Mouse (Mus musculus) liver, embryonic 13.5 days (tissue): ENCODE measurements at regions not wholly inside any gene's neighbourhood (a gene's known extent, or its start where the extent isn't known, plus 50 kb on each side); places are given as distances from the start of the nearest gene placed in this dataset.
A peak's percentile ranks its signal among the peaks of the same experiment; 100 is the strongest.

ENCODE experiments used
- ATAC-seq: fragments of 200-750 bp; cut with Nextera tagmentation; 2 replicates; pipeline ENCODE4 v1.8.0; 2017; ENCODE audit warnings: low read depth, mild to moderate bottlenecking, moderate number of reproducible peaks, moderate library complexity
- DNase-seq: peaks from one replicate; pipeline ENCODE4 v3.0.0; 2022
- H3K27ac ChIP-seq: fragments of 300-500 bp; sonication (generic); 2 replicates; pipeline ENCODE4 v1.5.1; 2015; ENCODE audit warnings: moderate library complexity, mild to moderate bottlenecking, inconsistent platforms
- H3K27me3 ChIP-seq: fragments of 300-500 bp; sonication (generic); 2 replicates; pipeline ENCODE4 v1.6.1; 2015; ENCODE audit warnings: mild to moderate bottlenecking, inconsistent platforms
- H3K36me3 ChIP-seq: fragments of 300-500 bp; sonication (generic); 2 replicates; pipeline ENCODE4 v1.6.1; 2015; ENCODE audit warnings: mild to moderate bottlenecking, inconsistent platforms
- H3K4me1 ChIP-seq: fragments of 300-500 bp; sonication (generic); replicated peaks from 2 replicates; pipeline ENCODE4 v1.6.1; 2015; ENCODE audit warnings: inconsistent platforms
- H3K4me2 ChIP-seq: fragments of 300-500 bp; sonication (generic); 2 replicates; pipeline ENCODE4 v1.6.1; 2015; ENCODE audit warnings: inconsistent platforms, mild to moderate bottlenecking, moderate library complexity
- H3K4me3 ChIP-seq: fragments of 300-500 bp; sonication (generic); replicated peaks from 2 replicates; pipeline ENCODE4 v1.5.1; 2015; ENCODE audit warnings: mild to moderate bottlenecking, inconsistent platforms
- H3K9ac ChIP-seq: fragments of 300-500 bp; sonication (generic); 2 replicates; pipeline ENCODE4 v1.6.1; 2015; ENCODE audit warnings: mild to moderate bottlenecking, inconsistent platforms
- H3K9me3 ChIP-seq: fragments of 300-500 bp; sonication (generic); replicated peaks from 2 replicates; pipeline ENCODE4 v1.6.1; 2016; ENCODE audit warnings: inconsistent platforms
- WGBS: fragments of 180-500 bp; shearing (Covaris S2); methylation state at CpG from one replicate; pipeline ENCODE4 v1.1.7; 2015; ENCODE audit not compliant: insufficient replicate concordance; 5-methylcytosine and 5-hydroxymethylcytosine counted together

GRCm38 (mm10) chr14:97068313-97068712 is 549.4 kb upstream of the Klhl1 start:
- ATAC-seq (no peak), DNase-seq (no peak)
- no peaks in the 10 kb centered on the region for H3K4me1 ChIP-seq
- no peak overlapping the region for H3K4me2 ChIP-seq
- no peaks in the 10 kb centered on the region for H3K36me3 ChIP-seq
- no peak overlapping the region for H3K4me3 ChIP-seq
- H3K27ac ChIP-seq = no peak overlapping the region
- no peak overlapping the region for H3K9ac ChIP-seq
- H3K9me3 ChIP-seq = no peaks in the 10 kb centered on the region
- WGBS = 63% methylated on average over 5 of the region's 5 CpGs
- no peaks in the 10 kb centered on the region for H3K27me3 ChIP-seq

DNA sequence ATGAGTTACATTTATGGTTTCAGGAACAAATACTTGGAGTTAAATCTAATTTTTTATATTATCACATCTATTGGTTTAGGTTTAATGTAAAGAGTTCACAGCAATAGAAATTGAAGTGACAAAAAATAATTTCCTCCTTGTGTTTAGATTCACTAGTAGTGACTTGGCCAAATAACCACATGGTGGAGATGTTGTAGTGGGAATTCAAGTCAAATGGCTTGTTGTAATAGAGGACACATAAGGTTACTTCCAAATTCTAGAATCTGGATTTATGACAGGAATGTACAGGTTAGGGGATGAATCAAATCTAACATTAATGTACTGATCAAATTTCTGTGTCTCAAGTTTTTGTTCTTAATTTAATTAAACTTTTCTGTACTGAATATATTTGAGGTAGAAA is 526.4 kb upstream of the Klhl1 start:
- DNase-seq (no peak), ATAC-seq (no peak)
- no peaks in the 10 kb centered on the region for H3K27me3 ChIP-seq
- no peak overlapping the region for H3K9ac ChIP-seq
- H3K4me3 ChIP-seq = no peak overlapping the region
- H3K4me2 ChIP-seq = no peak overlapping the region
- H3K4me1 ChIP-seq = no peaks in the 10 kb centered on the region
- H3K9me3 ChIP-seq = no peaks in the 10 kb centered on the region
- no peak overlapping the region for H3K27ac ChIP-seq
- H3K36me3 ChIP-seq = no peaks in the 10 kb centered on the region

DNA sequence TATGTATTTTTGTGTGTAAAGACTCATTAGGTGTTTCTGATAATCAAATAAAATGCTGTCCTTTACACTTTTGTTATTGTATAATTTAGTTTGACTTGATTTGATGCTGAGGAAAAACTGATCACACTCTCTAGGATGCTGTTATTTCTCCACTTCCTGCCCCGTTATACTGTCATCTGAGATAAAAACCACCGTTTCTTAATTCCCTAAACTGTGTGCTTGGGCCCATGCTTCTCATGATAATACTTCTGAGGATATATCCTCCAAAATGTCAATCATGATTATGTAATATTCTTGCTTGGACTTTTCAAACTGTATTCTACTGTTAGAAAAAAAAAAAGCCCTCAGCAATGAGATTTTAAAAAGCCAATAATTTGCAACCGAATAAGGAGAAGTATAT is 520.9 kb upstream of the Klhl1 start:
- Histone ChIP-seq H3K27ac (no peak overlapping the region), H3K4me1 (no peaks in the 10 kb centered on the region), H3K9me3 (no peaks in the 10 kb centered on the region), H3K27me3 (no peaks in the 10 kb centered on the region), H3K9ac (no peak overlapping the region), H3K4me3 (no peak overlapping the region), H3K36me3 (no peaks in the 10 kb centered on the region), H3K4me2 (no peak overlapping the region)
- 40% methylated on average over 3 of the region's 3 CpGs for WGBS
- ATAC-seq (no peak), DNase-seq (no peak)

DNA sequence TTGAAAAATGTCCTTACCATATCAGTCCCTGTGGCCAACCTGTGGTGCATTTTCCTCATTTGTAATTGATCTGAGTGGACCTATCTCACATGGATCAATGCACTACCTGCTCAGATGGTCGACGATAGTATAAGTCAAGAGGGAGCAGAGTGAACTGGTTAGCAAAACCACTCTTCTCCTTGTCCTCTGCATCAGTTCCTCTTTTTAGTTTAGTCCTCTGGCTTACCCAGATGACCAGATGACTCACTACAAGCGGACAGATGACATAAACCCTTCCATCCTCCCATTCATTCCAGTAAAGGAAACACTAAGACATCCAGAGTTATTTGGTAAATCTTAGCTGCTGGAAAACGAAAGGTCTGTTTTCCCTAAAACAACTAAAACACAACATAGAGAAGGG is 509.6 kb upstream of the Klhl1 start:
- no peak overlapping the region for H3K9ac ChIP-seq
- DNase-seq (no peak), ATAC-seq (no peak)
- H3K4me1 ChIP-seq = no peaks in the 10 kb centered on the region
- H3K4me2 ChIP-seq = no peak overlapping the region
- no peaks in the 10 kb centered on the region for H3K9me3 ChIP-seq
- no peak overlapping the region for H3K4me3 ChIP-seq
- 41% methylated on average over 4 of the region's 4 CpGs for WGBS
- H3K27ac ChIP-seq = no peak overlapping the region
- no peaks in the 10 kb centered on the region for H3K27me3 ChIP-seq
- H3K36me3 ChIP-seq = no peaks in the 10 kb centered on the region

DNA sequence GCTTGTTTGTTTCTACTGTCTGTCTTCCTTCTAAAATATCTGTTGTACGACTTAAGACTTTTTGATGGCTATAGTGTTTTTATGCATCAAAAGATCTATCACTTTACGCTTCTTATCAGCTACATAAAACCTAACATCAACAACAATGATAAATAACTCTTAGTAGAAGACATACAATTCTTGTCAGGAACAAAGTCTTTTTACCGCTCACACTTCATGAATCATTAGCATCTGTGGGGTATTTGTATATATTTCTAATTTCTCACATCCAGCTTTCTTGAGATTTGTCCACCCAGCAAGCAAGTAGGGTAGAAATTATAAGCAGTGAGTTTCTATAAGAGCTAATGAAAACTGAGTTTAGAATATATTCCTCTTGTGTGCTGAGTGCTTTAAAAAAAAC is 487.4 kb upstream of the Klhl1 start:
- Histone ChIP-seq H3K4me3 (no peak overlapping the region), H3K27ac (no peak overlapping the region), H3K36me3 (no peaks in the 10 kb centered on the region), H3K4me2 (no peak overlapping the region), H3K9ac (no peak overlapping the region), H3K4me1 (no peaks in the 10 kb centered on the region), H3K27me3 (no peaks in the 10 kb centered on the region), H3K9me3 (no peaks in the 10 kb centered on the region)
- no peak for DNase-seq
- WGBS = 75% methylated on average over 3 of the region's 3 CpGs
- ATAC-seq = no peak

DNA sequence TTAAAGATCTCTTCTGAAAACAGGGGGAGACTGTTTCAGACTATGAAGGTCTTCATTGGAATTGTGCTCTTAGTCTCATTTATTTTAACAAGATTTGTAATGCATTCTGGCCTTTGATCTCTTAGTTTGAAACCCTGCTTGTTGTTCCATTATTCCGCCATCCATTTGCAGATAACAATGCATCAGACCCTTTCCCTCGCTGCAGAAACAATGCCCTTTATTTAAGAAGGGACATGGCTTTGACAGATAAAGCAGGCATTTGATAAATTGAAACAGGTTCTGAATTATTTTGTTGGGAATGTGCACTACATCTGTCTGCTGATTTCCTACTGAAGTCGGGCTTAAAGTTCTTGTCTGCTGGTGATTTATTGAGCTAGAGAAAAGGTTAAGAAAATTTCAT is 476.2 kb upstream of the Klhl1 start:
- Histone ChIP-seq H3K27ac (no peak overlapping the region), H3K27me3 (no peaks in the 10 kb centered on the region), H3K4me3 (no peak overlapping the region), H3K9me3 (no peaks in the 10 kb centered on the region), H3K4me1 (no peaks in the 10 kb centered on the region), H3K9ac (no peak overlapping the region), H3K4me2 (no peak overlapping the region), H3K36me3 (no peaks in the 10 kb centered on the region)
- ATAC-seq (no peak), DNase-seq (no peak)
- WGBS = 35% methylated on average over 3 of the region's 3 CpGs

DNA sequence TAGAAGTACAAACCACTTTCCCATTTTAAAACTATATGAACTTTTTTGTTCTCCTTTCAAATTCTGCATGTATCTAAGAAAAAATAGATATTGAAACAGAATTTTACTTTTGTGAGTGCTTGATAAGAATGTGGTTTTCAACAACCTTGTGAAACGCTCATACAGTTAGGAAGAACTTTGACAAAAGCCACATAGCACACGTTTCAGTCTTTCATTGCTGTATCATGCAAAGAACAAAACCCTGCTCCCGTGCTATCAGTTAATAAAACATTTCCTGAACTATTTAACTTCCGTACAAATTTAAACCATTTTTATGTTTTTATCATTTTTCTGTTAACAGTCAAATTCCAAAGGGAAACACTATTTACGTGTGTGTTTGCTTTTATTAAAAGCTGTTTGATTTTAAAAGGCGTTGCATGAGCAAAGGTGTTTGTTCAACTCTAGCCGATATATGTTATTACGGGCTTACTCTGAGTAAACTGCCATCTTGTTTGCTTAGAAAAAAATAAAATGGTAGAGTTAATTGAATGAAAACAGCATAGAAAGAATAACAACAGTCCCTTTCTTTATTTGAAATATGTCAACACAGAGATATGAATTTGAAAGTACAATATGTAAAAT is 471.8 kb upstream of the Klhl1 start:
- Histone ChIP-seq H3K4me1 (no peaks in the 10 kb centered on the region), H3K27ac (no peak overlapping the region), H3K4me2 (no peak overlapping the region), H3K9ac (no peak overlapping the region), H3K27me3 (no peaks in the 10 kb centered on the region), H3K9me3 (no peaks in the 10 kb centered on the region), H3K36me3 (no peaks in the 10 kb centered on the region), H3K4me3 (no peak overlapping the region)
- DNase-seq (no peak), ATAC-seq (peak; percentile 81)
- WGBS = 37% methylated on average over 8 of the region's 8 CpGs

- Histone ChIP-seq H3K4me2 (no peak overlapping the region), H3K9me3 (no peaks in the 10 kb centered on the region), H3K9ac (no peak overlapping the region), H3K27me3 (no peaks in the 10 kb centered on the region), H3K27ac (no peak overlapping the region), H3K4me3 (no peak overlapping the region), H3K4me1 (no peaks in the 10 kb centered on the region), H3K36me3 (no peaks in the 10 kb centered on the region)
- ATAC-seq (no peak), DNase-seq (no peak)
- WGBS = 68% methylated on average over 5 of the region's 5 CpGs
Measured at GRCm38 (mm10) chr14:96963074-96963447, 444.2 kb upstream of the Klhl1 start.

GRCm38 (mm10) chr14:96962426-96963073 is 443.6 kb upstream of the Klhl1 start:
- Histone ChIP-seq H3K27ac (no peak overlapping the region), H3K4me2 (no peak overlapping the region), H3K4me3 (no peak overlapping the region), H3K4me1 (no peaks in the 10 kb centered on the region), H3K9me3 (no peaks in the 10 kb centered on the region), H3K36me3 (no peaks in the 10 kb centered on the region), H3K27me3 (no peaks in the 10 kb centered on the region), H3K9ac (no peak overlapping the region)
- 43% methylated on average over 8 of the region's 8 CpGs for WGBS
- ATAC-seq (no peak), DNase-seq (no peak)

- H3K4me3 ChIP-seq = no peak overlapping the region
- H3K4me1 ChIP-seq = no peaks in the 10 kb centered on the region
- no peak for ATAC-seq
- no peak overlapping the region for H3K4me2 ChIP-seq
- DNase-seq = no peak
- H3K9me3 ChIP-seq = no peaks in the 10 kb centered on the region
- WGBS = 78% methylated on average over 4 of the region's 4 CpGs
- H3K27me3 ChIP-seq = no peaks in the 10 kb centered on the region
- no peak overlapping the region for H3K9ac ChIP-seq
- no peak overlapping the region for H3K27ac ChIP-seq
- no peaks in the 10 kb centered on the region for H3K36me3 ChIP-seq
Measured at GRCm38 (mm10) chr14:96956115-96956514, 437.2 kb upstream of the Klhl1 start.

DNA sequence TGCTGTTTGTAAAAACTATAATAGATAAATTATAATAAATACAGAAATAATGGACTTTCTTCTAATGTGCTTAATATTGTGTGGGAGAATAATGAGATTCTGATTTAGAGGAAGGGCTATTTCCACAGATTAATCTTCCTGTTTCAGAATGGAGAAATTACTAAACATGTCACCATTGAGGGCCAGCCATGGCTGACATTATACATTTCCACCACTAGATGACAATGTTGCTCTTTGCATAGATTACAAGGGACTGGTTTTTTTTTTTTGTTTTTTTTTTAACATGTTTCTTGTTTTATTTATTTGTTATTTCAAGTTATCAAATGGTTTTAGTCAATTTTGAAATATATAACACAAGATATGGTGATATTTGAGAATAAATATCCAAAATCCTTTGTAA is 435.6 kb upstream of the Klhl1 start:
- no peak overlapping the region for H3K9ac ChIP-seq
- no peak overlapping the region for H3K4me3 ChIP-seq
- no peak overlapping the region for H3K4me2 ChIP-seq
- no peaks in the 10 kb centered on the region for H3K4me1 ChIP-seq
- no peaks in the 10 kb centered on the region for H3K36me3 ChIP-seq
- ATAC-seq = no peak
- H3K9me3 ChIP-seq = no peaks in the 10 kb centered on the region
- no peak for DNase-seq
- no peak overlapping the region for H3K27ac ChIP-seq
- no peaks in the 10 kb centered on the region for H3K27me3 ChIP-seq

DNA sequence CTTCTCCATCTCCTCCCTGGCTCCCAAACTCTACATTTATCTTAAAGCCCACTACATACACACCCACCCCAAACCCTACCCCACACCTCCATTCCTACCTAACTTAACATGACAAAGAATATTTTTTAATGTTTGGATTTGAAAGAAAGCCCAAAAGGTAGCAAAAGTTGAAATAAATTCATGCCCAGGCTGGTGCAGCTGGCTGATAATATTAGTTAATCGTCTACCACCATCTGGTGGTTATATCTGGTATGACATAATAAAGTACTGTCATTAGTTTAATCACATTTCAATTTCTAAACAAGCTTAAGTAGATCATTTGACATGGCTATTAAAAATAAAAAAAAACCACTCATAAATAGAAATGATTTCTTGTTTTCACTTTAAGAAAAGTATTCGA is 389.8 kb upstream of the Klhl1 start:
- H3K4me2 ChIP-seq = no peak overlapping the region
- ATAC-seq = no peak
- 2% methylated on average over 2 of the region's 2 CpGs for WGBS
- H3K9me3 ChIP-seq = no peaks in the 10 kb centered on the region
- H3K4me1 ChIP-seq = no peaks in the 10 kb centered on the region
- no peaks in the 10 kb centered on the region for H3K27me3 ChIP-seq
- no peak overlapping the region for H3K4me3 ChIP-seq
- H3K36me3 ChIP-seq = no peaks in the 10 kb centered on the region
- no peak overlapping the region for H3K27ac ChIP-seq
- no peak overlapping the region for H3K9ac ChIP-seq
- no peak for DNase-seq
